Mouse (Mus musculus): ENCODE data around the gene Kcnh1. TPM values are rescaled to one million over a fixed set of nuclear protein-coding genes. Genes with fewer than 3 reads are reported as not detected.

Kcnh1 gene
- total and polyA plus RNA-seq, 3 experiments, result not detected

DNA sequence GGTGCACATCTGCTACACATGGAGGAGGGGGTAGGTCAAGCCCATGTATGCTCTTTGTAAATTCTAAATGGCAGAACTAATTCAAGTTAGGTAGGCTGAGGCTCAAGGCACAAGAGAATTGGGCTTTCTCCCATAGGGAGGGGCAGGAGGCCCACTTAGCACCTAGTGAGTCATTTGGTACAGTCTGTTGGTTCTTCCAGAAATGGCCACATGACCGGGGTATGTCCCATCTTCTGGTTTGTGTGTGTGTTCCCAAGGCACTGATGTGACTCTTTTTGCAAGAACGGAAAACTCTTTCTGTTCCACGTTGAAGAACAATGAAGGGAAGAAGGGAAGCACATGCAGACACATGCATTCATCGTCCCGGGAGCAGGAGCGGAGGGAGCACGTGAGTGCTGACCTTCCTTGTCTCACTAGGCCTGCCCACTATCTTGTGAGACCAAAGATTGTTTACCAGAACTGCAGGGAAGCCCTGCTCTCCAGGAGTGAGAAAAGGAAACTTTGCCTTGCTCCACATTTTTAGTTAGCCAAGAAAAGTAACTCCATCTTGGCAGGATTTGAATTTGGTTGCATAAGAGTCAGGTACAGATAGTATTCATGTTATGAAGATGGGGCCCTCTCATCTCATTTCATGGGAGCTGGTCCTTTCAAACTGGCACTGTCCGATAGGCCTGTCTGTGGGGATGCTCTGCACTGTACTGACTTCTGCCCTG lies 289.7 kb downstream of the Kcnh1 start:
- Histone ChIP-seq H3K27ac (ENCODE audit: insufficient read depth, low read depth) (no peak overlapping the region), H3K79me2 (replicated peaks; ENCODE audit: control insufficient read depth, extremely low read depth, insufficient read depth, poor library complexity, severe bottlenecking) (no peaks in the 10 kb centered on the region), H3K9me3 (replicated peaks; ENCODE audit: low read length) (no peaks in the 10 kb centered on the region), H3K27me3 (replicated peaks) (peaks cover 68% of the 10 kb centered on the region), H3K9ac (ENCODE audit: insufficient read depth, low read depth) (no peak overlapping the region), H3K4me1 (ENCODE audit: control insufficient read depth in 1 of 2, insufficient read depth in 2 of 2) (no peaks in the 10 kb centered on the region), H3K36me3 (replicated peaks in 1 of 2; ENCODE audit: control insufficient read depth in 1 of 2, insufficient read depth in 1 of 2, low read length in 1 of 2) (no peaks in the 10 kb centered on the region), H3K4me3 (replicated peaks in 1 of 3; ENCODE audit: low read depth in 2 of 3, low read length in 2 of 3, poor library complexity in 1 of 3) (no peak overlapping the region), H3K4me2 (ENCODE audit: insufficient read depth, low read depth, poor library complexity, severe bottlenecking) (no peak overlapping the region)
- DNase-seq (ENCODE audit: extremely low read depth), result no peak
- TF ChIP-seq KAT2A (IDR thresholded peaks at IDR 0.05; ENCODE audit: insufficient replicate concordance, low read length), result no peak
- no peak for TF ChIP-seq BHLHE40 (IDR thresholded peaks at IDR 0.05; ENCODE audit: low read depth, low read length)
- TF ChIP-seq ETS1 (conservative IDR thresholded peaks at IDR 0.05; ENCODE audit: low read depth, low read length), result no peak
- no peak for TF ChIP-seq TBP (conservative IDR thresholded peaks at IDR 0.05; ENCODE audit: low read depth, low read length)
- TF ChIP-seq MEF2A (IDR thresholded peaks at IDR 0.05; ENCODE audit: borderline replicate concordance, low read depth, low read length), result no peak
- no peak for TF ChIP-seq MAZ (IDR thresholded peaks at IDR 0.05; ENCODE audit: low read depth, low read length)
- in situ Hi-C loops (cut with MboI; ENCODE audit: low pct_ligation_motif_present, low pct_unique_long_range_greater_than_20kb, low sequenced_read_pairs) (no loop called here), dilution Hi-C loops (cut with MboI; ENCODE audit: extremely low pct_ligation_motif_present, extremely low pct_unique_long_range_greater_than_20kb, low sequenced_read_pairs) (no loop called here)

DNA sequence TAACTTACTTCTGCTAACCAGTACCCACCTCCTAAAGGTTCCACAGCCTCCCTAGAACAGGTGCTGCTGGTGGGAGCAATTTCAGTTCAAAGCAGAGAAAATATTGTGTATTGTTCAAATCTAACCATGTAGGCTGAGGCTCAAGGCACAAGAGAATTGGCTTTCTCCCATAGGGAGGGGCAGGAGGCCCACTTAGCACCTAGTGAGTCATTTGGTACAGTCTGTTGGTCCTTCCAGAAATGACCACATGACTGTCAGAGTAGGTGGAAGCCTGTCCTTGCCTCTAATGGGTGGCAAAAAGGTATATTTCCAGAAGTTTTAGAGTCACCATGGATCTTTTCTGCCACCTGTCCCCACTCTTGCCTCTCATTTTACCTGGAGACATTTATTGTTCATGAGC lies 290.9 kb downstream of the Kcnh1 start:
- no peaks in the 10 kb centered on the region for H3K4me1 ChIP-seq (ENCODE audit: control insufficient read depth in 1 of 2, insufficient read depth in 2 of 2)
- no peak overlapping the region for H3K9ac ChIP-seq (ENCODE audit: insufficient read depth, low read depth)
- no peaks in the 10 kb centered on the region for H3K36me3 ChIP-seq (replicated peaks in 1 of 2; ENCODE audit: control insufficient read depth in 1 of 2, insufficient read depth in 1 of 2, low read length in 1 of 2)
- in situ Hi-C loops (cut with MboI; ENCODE audit: low pct_ligation_motif_present, low pct_unique_long_range_greater_than_20kb, low sequenced_read_pairs) (no loop called here), dilution Hi-C loops (cut with MboI; ENCODE audit: extremely low pct_ligation_motif_present, extremely low pct_unique_long_range_greater_than_20kb, low sequenced_read_pairs) (no loop called here)
- no peaks in the 10 kb centered on the region for H3K79me2 ChIP-seq (replicated peaks; ENCODE audit: control insufficient read depth, extremely low read depth, insufficient read depth, poor library complexity, severe bottlenecking)
- H3K27ac ChIP-seq (ENCODE audit: insufficient read depth, low read depth), result no peak overlapping the region
- no peak overlapping the region for H3K4me3 ChIP-seq (replicated peaks in 1 of 3; ENCODE audit: low read depth in 2 of 3, low read length in 2 of 3, poor library complexity in 1 of 3)
- H3K27me3 ChIP-seq (replicated peaks), result peaks cover 61% of the 10 kb centered on the region
- DNase-seq (ENCODE audit: extremely low read depth), result no peak
- no peak overlapping the region for H3K4me2 ChIP-seq (ENCODE audit: insufficient read depth, low read depth, poor library complexity, severe bottlenecking)
- no peaks in the 10 kb centered on the region for H3K9me3 ChIP-seq (replicated peaks; ENCODE audit: low read length)
- TF ChIP-seq JUND (conservative IDR thresholded peaks at IDR 0.05; ENCODE audit: low read depth, low read length), result no peak
- TF ChIP-seq UBTF (IDR thresholded peaks at IDR 0.05; ENCODE audit: low read depth, low read length), result no peak
- no peak for TF ChIP-seq MAX (IDR thresholded peaks at IDR 0.05; ENCODE audit: low read length)
- no peak for TF ChIP-seq IRF4 (IDR thresholded peaks at IDR 0.05; ENCODE audit: low read depth, low read length)
- TF ChIP-seq RCOR1 (conservative IDR thresholded peaks at IDR 0.05; ENCODE audit: low read depth, low read length), result no peak
- TF ChIP-seq EP300 (IDR thresholded peaks at IDR 0.05; ENCODE audit: low read length), result no peak
- no peak for TF ChIP-seq CHD1 (IDR thresholded peaks at IDR 0.05; ENCODE audit: low read depth, low read length)
- TF ChIP-seq PAX5 (IDR thresholded peaks at IDR 0.05; ENCODE audit: low read length), result no peak
- TF ChIP-seq ETS1 (conservative IDR thresholded peaks at IDR 0.05; ENCODE audit: low read depth, low read length), result no peak
- no peak for TF ChIP-seq ZC3H11A (IDR thresholded peaks at IDR 0.05; ENCODE audit: low read depth, low read length)
- TF ChIP-seq ZMIZ1 (IDR thresholded peaks at IDR 0.05; ENCODE audit: low read depth, low read length), result no peak
- TF ChIP-seq POLR2AphosphoS2 (IDR thresholded peaks at IDR 0.05; ENCODE audit: low read depth, low read length), result no peak
- TF ChIP-seq MXI1 (IDR thresholded peaks at IDR 0.05; ENCODE audit: low read depth, low read length), result no peak
- TF ChIP-seq BHLHE40 (IDR thresholded peaks at IDR 0.05; ENCODE audit: low read depth, low read length), result no peak
- no peak for TF ChIP-seq JUN (IDR thresholded peaks at IDR 0.05; ENCODE audit: insufficient read depth, low read depth, low read length)
- no peak for TF ChIP-seq CTCF (conservative IDR thresholded peaks at IDR 0.05 in 1 of 2, IDR thresholded peaks at IDR 0.05 in 1 of 2; ENCODE audit: low read depth in 2 of 2, low read length in 2 of 2)
- no peak for TF ChIP-seq SMC3 (IDR thresholded peaks at IDR 0.05; ENCODE audit: low read depth, low read length)
- no peak for TF ChIP-seq NELFE (IDR thresholded peaks at IDR 0.05; ENCODE audit: low read depth, low read length)
- no peak for TF ChIP-seq MEF2A (IDR thresholded peaks at IDR 0.05; ENCODE audit: borderline replicate concordance, low read depth, low read length)
- TF ChIP-seq ZNF384 (IDR thresholded peaks at IDR 0.05; ENCODE audit: low read depth, low read length), result no peak

Data from CH12.LX (cell line).